Mouse (Mus musculus) frontal cortex, postnatal 10 days (tissue): ENCODE results near the gene Tarbp2.

Experiments
- DNase-seq, 2 experiments: peaks; one replicate each; pipeline ENCODE4 v3.0.0; 2022; ENCODE audit warnings: low spot score in 2 of 2, mixed read lengths in 1 of 2

Gene Tarbp2

GRCm38 (mm10) chr15:102505073-102505769 lies 12.8 kb upstream of the Tarbp2 start:
- no peak for DNase-seq

GRCm38 (mm10) chr15:102505770-102506463 lies 12.1 kb upstream of the Tarbp2 start:
- DNase-seq, result no peak

- no peak for DNase-seq
Observed at GRCm38 (mm10) chr15:102506464-102506830, 11.5 kb upstream of the Tarbp2 start.

GRCm38 (mm10) chr15:102506864-102507263 lies 11.1 kb upstream of the Tarbp2 start:
- DNase-seq, result no peak

- DNase-seq, result no peak
Observed at GRCm38 (mm10) chr15:102507561-102507960, 10.4 kb upstream of the Tarbp2 start.

GRCm38 (mm10) chr15:102508336-102508735 lies 9.7 kb upstream of the Tarbp2 start:
- no peak for DNase-seq

- DNase-seq, result no peak
Observed at GRCm38 (mm10) chr15:102510110-102510509, 7.9 kb upstream of the Tarbp2 start.

- DNase-seq, result peak; percentile 91 to 92
Observed at GRCm38 (mm10) chr15:102510590-102511284, 7.3 kb upstream of the Tarbp2 start.

- no peak for DNase-seq
Observed at GRCm38 (mm10) chr15:102511285-102511833, 6.6 kb upstream of the Tarbp2 start.

GRCm38 (mm10) chr15:102512010-102512409 lies 6.0 kb upstream of the Tarbp2 start:
- DNase-seq, result no peak

- DNase-seq, result no peak
Observed at GRCm38 (mm10) chr15:102512471-102512870, 5.5 kb upstream of the Tarbp2 start.

- DNase-seq, result no peak
Observed at GRCm38 (mm10) chr15:102513004-102513403, 5.0 kb upstream of the Tarbp2 start.

- no peak for DNase-seq
Observed at GRCm38 (mm10) chr15:102515261-102515660, 2.7 kb upstream of the Tarbp2 start.

GRCm38 (mm10) chr15:102515791-102516190 lies 2.2 kb upstream of the Tarbp2 start:
- DNase-seq, result no peak

- DNase-seq, result no peak
Observed at GRCm38 (mm10) chr15:102516293-102516692, 1.7 kb upstream of the Tarbp2 start.

- peak; percentile 68 to 79 for DNase-seq
Observed at GRCm38 (mm10) chr15:102516728-102517404, 1.1 kb upstream of the Tarbp2 start, which contains the start of gene Map3k12. Gene Map3k12 (minus strand): TSS chr15:102517064.

- no peak for DNase-seq
Observed at GRCm38 (mm10) chr15:102517631-102517975, 389 bp upstream of the Tarbp2 start.

- no peak for DNase-seq
Observed at GRCm38 (mm10) chr15:102518859-102519201, 838 bp downstream of the Tarbp2 start.

GRCm38 (mm10) chr15:102519211-102520141 lies 1.5 kb downstream of the Tarbp2 start:
- no peak for DNase-seq

- DNase-seq, result no peak
Observed at GRCm38 (mm10) chr15:102520416-102520815, 2.4 kb downstream of the Tarbp2 start.

- no peak for DNase-seq
Observed at GRCm38 (mm10) chr15:102521480-102521879, 3.5 kb downstream of the Tarbp2 start.
